Mouse (Mus musculus) right cerebral cortex, postnatal 10 days (tissue): ENCODE data around the gene Rrnad1.

Source experiments
- DNase-seq, 2 experiments: peaks; one replicate each; pipeline ENCODE4 v3.0.0; 2021; ENCODE audit warnings: low spot score in 2 of 2

Gene Rrnad1

GRCm38 (mm10) chr3:87930078-87930795 is at the start of gene Rrnad1, which contains the start of gene Isg20l2:
TSS of gene Rrnad1 (minus strand) at chr3:87930717.
TSS of gene Isg20l2 (plus strand) at chr3:87930314.
- DNase-seq = peak; percentile 99

GRCm38 (mm10) chr3:87980085-87980484 is 49.6 kb upstream of the Rrnad1 start:
- DNase-seq = no peak

GRCm38 (mm10) chr3:87979493-87979892 is 49.0 kb upstream of the Rrnad1 start:
- DNase-seq = no peak

GRCm38 (mm10) chr3:87974381-87974987 is 44.0 kb upstream of the Rrnad1 start:
- DNase-seq = no peak

- DNase-seq = no peak
Measured at GRCm38 (mm10) chr3:87973593-87974380, 43.3 kb upstream of the Rrnad1 start.

GRCm38 (mm10) chr3:87972776-87973175 is 42.3 kb upstream of the Rrnad1 start:
- no peak for DNase-seq

GRCm38 (mm10) chr3:87972203-87972664 is 41.7 kb upstream of the Rrnad1 start:
- no peak for DNase-seq

- DNase-seq = no peak
Measured at GRCm38 (mm10) chr3:87971489-87972202, 41.1 kb upstream of the Rrnad1 start.

GRCm38 (mm10) chr3:87970939-87971488 is 40.5 kb upstream of the Rrnad1 start, which contains the start of gene Nes:
TSS of gene Nes (plus strand) at chr3:87971078.
- DNase-seq = peak; percentile 54 to 67

GRCm38 (mm10) chr3:87970184-87970938 is 39.8 kb upstream of the Rrnad1 start:
- DNase-seq = peak in 1 of 2 experiments; percentile 72

GRCm38 (mm10) chr3:87960586-87961191 is 30.2 kb upstream of the Rrnad1 start:
- DNase-seq = peak; percentile 92

- no peak for DNase-seq
Measured at GRCm38 (mm10) chr3:87960191-87960585, 29.7 kb upstream of the Rrnad1 start.

- DNase-seq = no peak
Measured at GRCm38 (mm10) chr3:87959371-87959770, 28.9 kb upstream of the Rrnad1 start.

GRCm38 (mm10) chr3:87958967-87959366 is 28.4 kb upstream of the Rrnad1 start:
- DNase-seq = no peak

GRCm38 (mm10) chr3:87958476-87958875 is 28.0 kb upstream of the Rrnad1 start:
- no peak for DNase-seq

- DNase-seq = no peak
Measured at GRCm38 (mm10) chr3:87958056-87958455, 27.5 kb upstream of the Rrnad1 start.

- no peak for DNase-seq
Measured at GRCm38 (mm10) chr3:87952440-87952839, 21.9 kb upstream of the Rrnad1 start.

GRCm38 (mm10) chr3:87951946-87952345 is 21.4 kb upstream of the Rrnad1 start:
- no peak for DNase-seq

GRCm38 (mm10) chr3:87949955-87950515 is 19.5 kb upstream of the Rrnad1 start:
- DNase-seq = no peak
